Mouse (Mus musculus): Measurements from ENCODE around the gene Sh3bgrl3. TPM values are rescaled to one million over a fixed set of nuclear protein-coding genes. Genes with fewer than 3 reads are reported as not detected.

The Sh3bgrl3 gene
- total and polyA plus RNA-seq, 3 experiments, result 128 to 362 (median 153) TPM

DNA sequence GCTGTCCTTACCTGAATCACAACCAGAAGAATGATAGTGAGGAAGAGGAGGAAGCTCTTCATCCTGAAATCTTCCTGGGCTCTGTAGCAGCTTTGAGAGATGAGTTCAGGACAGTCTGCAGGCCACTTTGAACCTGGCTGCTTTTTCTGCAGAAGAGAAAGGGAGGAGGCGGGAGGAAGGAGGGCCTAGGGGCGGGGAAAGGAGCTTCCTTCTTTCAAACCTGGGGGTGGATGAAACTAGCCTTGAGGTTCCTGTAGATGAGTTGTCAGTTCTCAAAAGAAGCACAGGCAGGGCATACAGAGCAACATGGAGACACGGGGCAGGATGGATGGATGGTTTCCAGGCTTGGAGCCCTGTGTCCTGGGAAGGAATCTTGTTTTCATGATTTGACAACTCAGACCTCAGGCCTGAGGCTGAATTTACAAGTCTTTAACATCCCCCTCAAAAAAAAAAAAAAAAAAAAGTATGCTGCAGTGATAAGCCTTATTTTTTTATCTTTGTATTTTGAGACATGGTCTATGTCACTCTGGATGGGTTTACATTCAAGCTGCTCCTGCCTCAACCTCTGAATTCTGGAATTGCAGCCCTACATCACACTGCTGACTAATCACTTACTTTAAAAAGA is 33.6 kb downstream of the Sh3bgrl3 start, which contains the start of gene Cd52 (continued):
- TF ChIP-seq MEF2A (IDR thresholded peaks at IDR 0.05; ENCODE audit: borderline replicate concordance, low read depth, low read length), result peak; percentile 49; the same call in 1 of the 2 replicates
- peak; percentile 39; the same call in 1 of the 2 replicates for TF ChIP-seq EP300 (IDR thresholded peaks at IDR 0.05; ENCODE audit: low read length)
- no peak for TF ChIP-seq BHLHE40 (IDR thresholded peaks at IDR 0.05; ENCODE audit: low read depth, low read length)
- no peak for TF ChIP-seq USF1 (IDR thresholded peaks at IDR 0.05; ENCODE audit: low read depth, low read length)
- TF ChIP-seq ZC3H11A (IDR thresholded peaks at IDR 0.05; ENCODE audit: low read depth, low read length), result no peak
- TF ChIP-seq ETS1 (conservative IDR thresholded peaks at IDR 0.05; ENCODE audit: low read depth, low read length), result peak; percentile 47
- peak; percentile 65 for TF ChIP-seq MAX (IDR thresholded peaks at IDR 0.05; ENCODE audit: low read length)
- TF ChIP-seq JUND (conservative IDR thresholded peaks at IDR 0.05; ENCODE audit: low read depth, low read length), result peak; percentile 52
- no peak for TF ChIP-seq ZKSCAN1 (IDR thresholded peaks at IDR 0.05; ENCODE audit: borderline replicate concordance, low read depth, low read length)
- TF ChIP-seq ZMIZ1 (IDR thresholded peaks at IDR 0.05; ENCODE audit: low read depth, low read length), result peak; percentile 98
- TF ChIP-seq PAX5 (IDR thresholded peaks at IDR 0.05; ENCODE audit: low read length), result no peak
- TF ChIP-seq KAT2A (IDR thresholded peaks at IDR 0.05; ENCODE audit: insufficient replicate concordance, low read length), result 0 out of 2 replicates have a peak, but pooled peaks have one; percentile 65

DNA sequence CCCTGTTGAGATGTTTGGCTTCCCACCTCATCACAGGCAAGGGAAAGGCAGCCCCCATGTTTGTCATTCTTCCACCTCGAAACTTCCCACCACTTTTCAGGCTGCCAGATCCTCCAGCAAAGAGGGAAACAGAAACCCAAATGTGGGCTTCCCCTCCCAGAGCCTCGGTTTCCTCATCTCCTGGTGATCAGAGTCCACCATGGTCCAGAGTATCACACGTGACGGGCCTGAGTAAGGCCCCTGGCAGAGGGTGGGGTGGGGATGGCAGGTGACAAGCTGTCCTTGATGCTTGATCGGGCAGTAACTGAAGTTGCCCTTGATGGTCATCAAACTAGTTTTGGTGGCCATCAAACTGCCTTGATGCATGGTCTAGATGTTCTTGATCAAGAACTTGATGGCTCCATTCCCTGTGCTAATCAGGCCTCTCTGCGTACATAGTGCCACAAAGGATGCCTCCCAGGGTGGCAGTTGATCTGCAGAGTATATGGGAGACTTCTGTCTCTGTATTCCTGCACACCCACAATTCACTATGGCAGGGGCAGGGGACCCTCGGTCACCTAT is 34.5 kb downstream of the Sh3bgrl3 start:
- TF ChIP-seq GABPA (IDR thresholded peaks at IDR 0.05; ENCODE audit: insufficient replicate concordance, low read depth, low read length) (no peak), MAZ (IDR thresholded peaks at IDR 0.05; ENCODE audit: low read depth, low read length) (no peak), HCFC1 (IDR thresholded peaks at IDR 0.05; ENCODE audit: low read depth, low read length) (no peak), MXI1 (IDR thresholded peaks at IDR 0.05; ENCODE audit: low read depth, low read length) (peak; percentile 30; the same call in 1 of the 2 replicates), BHLHE40 (IDR thresholded peaks at IDR 0.05; ENCODE audit: low read depth, low read length) (peak; percentile 76), ETS1 (conservative IDR thresholded peaks at IDR 0.05; ENCODE audit: low read depth, low read length) (no peak), EP300 (IDR thresholded peaks at IDR 0.05; ENCODE audit: low read length) (no peak), MEF2A (IDR thresholded peaks at IDR 0.05; ENCODE audit: borderline replicate concordance, low read depth, low read length) (0 out of 2 replicates have a peak, but pooled peaks have one; percentile 16), TCF12 (IDR thresholded peaks at IDR 0.05; ENCODE audit: low read depth, low read length) (peak; percentile 5; the same call in 1 of the 2 replicates), MYC (IDR thresholded peaks at IDR 0.05; ENCODE audit: low read depth, low read length) (no peak)
- H3K79me2 ChIP-seq (replicated peaks; ENCODE audit: control insufficient read depth, extremely low read depth, insufficient read depth, poor library complexity, severe bottlenecking), result peaks cover 25% of the 10 kb centered on the region
- H3K9ac ChIP-seq (ENCODE audit: insufficient read depth, low read depth), result peak overlapping the region; percentile 96
- DNase-seq (ENCODE audit: extremely low read depth), result no peak
- dilution Hi-C loops (cut with MboI; ENCODE audit: extremely low pct_ligation_motif_present, extremely low pct_unique_long_range_greater_than_20kb, low sequenced_read_pairs) (no loop called here), in situ Hi-C loops (cut with MboI; ENCODE audit: low pct_ligation_motif_present, low pct_unique_long_range_greater_than_20kb, low sequenced_read_pairs) (loop anchor here (5.0 to 25.0 kb wide), 2 partner anchors 33 to 507 kb away; partner anchors contain the start of genes Gpn2 and Sh3bgrl3)
- no peaks in the 10 kb centered on the region for H3K9me3 ChIP-seq (replicated peaks; ENCODE audit: low read length)
- peak overlapping the region; percentile 97 for H3K27ac ChIP-seq (ENCODE audit: insufficient read depth, low read depth)
- peak overlapping the region; percentile 81 to 99 (median 91) for H3K4me3 ChIP-seq (replicated peaks in 1 of 3; ENCODE audit: low read depth in 2 of 3, low read length in 2 of 3, poor library complexity in 1 of 3)
- H3K4me1 ChIP-seq (ENCODE audit: control insufficient read depth in 1 of 2, insufficient read depth in 2 of 2), result peaks cover 13 to 59% of the 10 kb centered on the region in 2 experiments
- peaks cover 19 to 44% of the 10 kb centered on the region in 2 experiments for H3K36me3 ChIP-seq (replicated peaks in 1 of 2; ENCODE audit: control insufficient read depth in 1 of 2, insufficient read depth in 1 of 2, low read length in 1 of 2)
- H3K27me3 ChIP-seq (replicated peaks), result no peaks in the 10 kb centered on the region
- H3K4me2 ChIP-seq (ENCODE audit: insufficient read depth, low read depth, poor library complexity, severe bottlenecking), result peak overlapping the region; percentile 76

All from CH12.LX (cell line).